Mouse (Mus musculus): ENCODE results near the gene Ly75.

DNA sequence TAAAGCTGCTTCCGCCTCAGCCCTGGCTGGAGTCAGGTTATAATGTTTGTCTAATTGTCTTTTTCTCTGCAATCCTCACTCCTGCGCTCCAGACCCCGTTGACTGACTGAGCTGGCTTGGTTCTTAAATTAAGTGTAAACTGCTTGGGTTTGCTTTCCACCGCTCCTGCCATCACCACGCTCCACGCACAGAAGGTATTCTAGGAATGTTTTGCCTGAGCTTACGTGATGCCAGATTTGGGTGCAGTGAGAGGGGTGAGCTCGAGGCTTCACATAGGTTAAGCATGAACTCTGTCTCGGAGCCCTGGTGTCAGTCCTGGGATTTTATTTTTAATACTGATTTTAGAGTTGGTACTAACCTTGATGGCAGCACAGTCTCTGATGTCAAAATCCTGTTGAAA lies 45.2 kb downstream of the Ly75 start:
- TF ChIP-seq NRF1 (IDR thresholded peaks at IDR 0.05; ENCODE audit: insufficient read depth, low read depth, low read length, poor library complexity, severe bottlenecking) (no peak), POLR2AphosphoS2 (IDR thresholded peaks at IDR 0.05; ENCODE audit: low read length) (no peak), CTCF (IDR thresholded peaks at IDR 0.05 in 2 of 3, conservative IDR thresholded peaks at IDR 0.05 in 1 of 3; ENCODE audit: control insufficient read depth in 1 of 3, insufficient read depth in 1 of 3, low read depth in 2 of 3, low read length in 3 of 3, poor library complexity in 1 of 3, severe bottlenecking in 1 of 3) (no peak), HCFC1 (IDR thresholded peaks at IDR 0.05; ENCODE audit: low read depth, low read length) (no peak), USF1 (IDR thresholded peaks at IDR 0.05; ENCODE audit: low read depth, low read length) (no peak)

All from MEL (cell line).